Mouse (Mus musculus): Measurements from ENCODE around the gene Ugt1a6b. TPM values are rescaled to one million over a fixed set of nuclear protein-coding genes. Genes with fewer than 3 reads are reported as not detected.
"Not testable (repeated sequence)": the region's sequence is repeated elsewhere in the genome, so short reads cannot be mapped to it uniquely, and the experiment has no call there.

Ugt1a6b gene
- polyA plus RNA-seq, 1 experiment from 2014 or later: 1.0 TPM

- WGBS: 92% methylated on average over 3 of the region's 3 CpGs
Measured at GRCm38 (mm10) chr1:88098546-88098945, 4.5 kb upstream of the Ugt1a6b start.

GRCm38 (mm10) chr1:88099691-88100090 is 3.4 kb upstream of the Ugt1a6b start:
- H3K9me3 ChIP-seq (replicated peaks); H3K4me1 ChIP-seq; H3K4me2 ChIP-seq (replicated peaks); H3K9ac ChIP-seq; H3K4me3 ChIP-seq; H3K27ac ChIP-seq; H3K27me3 ChIP-seq; H3K36me3 ChIP-seq; ATAC-seq (ENCODE audit: low FRiP score): not testable (repeated sequence)
- WGBS: 82% methylated on average over 2 of the region's 2 CpGs

More at GRCm38 (mm10) chr1:88098546-88098945, 4.5 kb upstream of the Ugt1a6b start:
- ATAC-seq (ENCODE audit: low FRiP score); H3K27me3 ChIP-seq; H3K27ac ChIP-seq; H3K9me3 ChIP-seq (replicated peaks); H3K4me3 ChIP-seq; H3K9ac ChIP-seq; H3K36me3 ChIP-seq; H3K4me1 ChIP-seq; H3K4me2 ChIP-seq (replicated peaks): not testable (repeated sequence)

- not testable (repeated sequence) for H3K9me3 ChIP-seq (replicated peaks); H3K4me1 ChIP-seq; H3K4me2 ChIP-seq (replicated peaks); H3K4me3 ChIP-seq; H3K27ac ChIP-seq; ATAC-seq (ENCODE audit: low FRiP score); H3K9ac ChIP-seq; H3K27me3 ChIP-seq; H3K36me3 ChIP-seq
- 90% methylated on average over 5 of the region's 5 CpGs for WGBS
Measured at GRCm38 (mm10) chr1:88103697-88104468, 831 bp downstream of the Ugt1a6b start.

- Histone ChIP-seq H3K27me3 (no peaks in the 10 kb centered on the region), H3K4me1 (no peaks in the 10 kb centered on the region), H3K36me3 (no peaks in the 10 kb centered on the region), H3K9me3 (replicated peaks) (no peaks in the 10 kb centered on the region), H3K27ac (no peak overlapping the region), H3K4me3 (no peak overlapping the region), H3K9ac (no peak overlapping the region), H3K4me2 (replicated peaks) (no peak overlapping the region)
- ATAC-seq (ENCODE audit: low FRiP score): no peak
- 100% methylated on average over 1 of the region's 1 CpGs for WGBS
Measured at GRCm38 (mm10) chr1:88104667-88105430, 1.8 kb downstream of the Ugt1a6b start.

GRCm38 (mm10) chr1:88105656-88106055 is 2.6 kb downstream of the Ugt1a6b start:
- Histone ChIP-seq H3K9ac (no peak overlapping the region), H3K36me3 (no peaks in the 10 kb centered on the region), H3K9me3 (replicated peaks) (no peaks in the 10 kb centered on the region), H3K27me3 (no peaks in the 10 kb centered on the region), H3K4me2 (replicated peaks) (no peak overlapping the region), H3K4me1 (no peaks in the 10 kb centered on the region), H3K4me3 (no peak overlapping the region), H3K27ac (no peak overlapping the region)
- ATAC-seq (ENCODE audit: low FRiP score): no peak
- 61% methylated on average over 2 of the region's 2 CpGs for whole genome bisulfite sequencing

GRCm38 (mm10) chr1:88109027-88109557 is 6.0 kb downstream of the Ugt1a6b start:
- H3K36me3 ChIP-seq; ATAC-seq (ENCODE audit: low FRiP score); H3K9me3 ChIP-seq (replicated peaks); H3K4me3 ChIP-seq; H3K4me2 ChIP-seq (replicated peaks); H3K9ac ChIP-seq; H3K4me1 ChIP-seq; H3K27ac ChIP-seq; H3K27me3 ChIP-seq: not testable (repeated sequence)
- 84% methylated on average over 2 of the region's 2 CpGs for WGBS

- ATAC-seq (ENCODE audit: low FRiP score); H3K27me3 ChIP-seq; H3K27ac ChIP-seq; H3K4me1 ChIP-seq; H3K4me2 ChIP-seq (replicated peaks); H3K9ac ChIP-seq; H3K36me3 ChIP-seq; H3K9me3 ChIP-seq (replicated peaks); H3K4me3 ChIP-seq: not testable (repeated sequence)
- 84% methylated on average over 2 of the region's 2 CpGs for WGBS
Measured at GRCm38 (mm10) chr1:88109604-88110003, 6.6 kb downstream of the Ugt1a6b start.

GRCm38 (mm10) chr1:88112769-88113168 is 9.7 kb downstream of the Ugt1a6b start:
- not testable (repeated sequence) for H3K9me3 ChIP-seq (replicated peaks); H3K9ac ChIP-seq; H3K4me1 ChIP-seq; H3K27ac ChIP-seq; H3K4me2 ChIP-seq (replicated peaks); ATAC-seq (ENCODE audit: low FRiP score); H3K4me3 ChIP-seq; H3K36me3 ChIP-seq; H3K27me3 ChIP-seq
- 92% methylated on average over 6 of the region's 6 CpGs for WGBS

GRCm38 (mm10) chr1:88120550-88120949 is 17.5 kb downstream of the Ugt1a6b start:
- ATAC-seq (ENCODE audit: low FRiP score); H3K4me2 ChIP-seq (replicated peaks); H3K27me3 ChIP-seq; H3K4me1 ChIP-seq; H3K9me3 ChIP-seq (replicated peaks); H3K27ac ChIP-seq; H3K4me3 ChIP-seq; H3K9ac ChIP-seq; H3K36me3 ChIP-seq: not testable (repeated sequence)
- 13% methylated on average over 4 of the region's 4 CpGs for WGBS

- not testable (repeated sequence) for H3K9me3 ChIP-seq (replicated peaks); H3K9ac ChIP-seq; H3K4me3 ChIP-seq; H3K27ac ChIP-seq; H3K36me3 ChIP-seq; H3K4me2 ChIP-seq (replicated peaks); ATAC-seq (ENCODE audit: low FRiP score); H3K27me3 ChIP-seq; H3K4me1 ChIP-seq
- WGBS: no CpG with 5 or more reads among the region's 1 CpGs
Measured at GRCm38 (mm10) chr1:88121521-88121920, 18.5 kb downstream of the Ugt1a6b start.

- H3K4me1 ChIP-seq; H3K4me2 ChIP-seq (replicated peaks); H3K9ac ChIP-seq; H3K27ac ChIP-seq; ATAC-seq (ENCODE audit: low FRiP score); H3K27me3 ChIP-seq; H3K9me3 ChIP-seq (replicated peaks); H3K36me3 ChIP-seq; H3K4me3 ChIP-seq: not testable (repeated sequence)
- 73% methylated on average over 4 of the region's 4 CpGs for WGBS
Measured at GRCm38 (mm10) chr1:88125827-88126360, 22.8 kb downstream of the Ugt1a6b start.

GRCm38 (mm10) chr1:88129091-88129490 is 26.0 kb downstream of the Ugt1a6b start:
- H3K4me1 ChIP-seq; H3K27ac ChIP-seq; H3K4me2 ChIP-seq (replicated peaks); H3K4me3 ChIP-seq; H3K36me3 ChIP-seq; H3K27me3 ChIP-seq; ATAC-seq (ENCODE audit: low FRiP score); H3K9me3 ChIP-seq (replicated peaks); H3K9ac ChIP-seq: not testable (repeated sequence)
- 95% methylated on average over 2 of the region's 2 CpGs for WGBS
